24 mouse cellular contexts compared by ENCODE assay signal in the genomic region with DNA sequence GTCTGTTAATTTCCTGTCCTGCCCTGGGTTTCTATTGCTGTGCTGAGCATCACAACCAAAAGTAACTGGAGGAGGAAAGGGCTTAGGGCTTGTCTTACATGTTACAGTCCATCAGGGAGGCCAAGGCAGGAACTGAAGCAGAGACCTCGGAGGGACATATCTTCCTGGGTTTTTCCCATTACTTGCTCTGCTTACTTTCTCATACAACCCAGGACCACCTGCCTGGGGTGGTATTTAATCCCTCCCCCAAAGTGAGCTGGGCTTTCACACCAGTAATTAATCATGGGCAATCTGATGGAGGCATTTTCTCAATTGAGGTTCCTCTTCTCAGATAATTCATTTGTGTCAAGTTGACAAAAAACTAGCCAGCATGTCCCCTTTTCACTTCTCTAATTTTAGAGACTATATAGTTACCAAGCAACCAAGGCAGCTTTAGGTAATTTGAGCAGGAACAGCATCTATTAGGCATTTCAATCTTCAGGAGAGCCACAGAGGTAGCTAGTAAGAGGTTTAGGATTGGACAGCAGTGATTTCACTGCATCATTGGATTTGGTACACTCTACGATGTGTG. TPM values are rescaled to one million over a fixed set of nuclear protein-coding genes. Genes with fewer than 3 reads are reported as not detected.
DNase-seq lines count a peak whose midpoint lies in the region; ATAC-seq and TF ChIP-seq lines count a peak whose summit lies in the region.
"Had no signal": no experiment of that assay in that cellular context is flagged by ENCODE, and none has a peak within 500 bp of the region (broad histone marks: within the 10 kb centered on the region; RNA-seq: fewer than 3 reads in every experiment).

No protein-coding gene starts in this region.

- TF ChIP-seq RAD21 in MEL (IDR thresholded peaks at IDR 0.05; ENCODE audit: low read depth, low read length): no peak

- no peak overlapping the region for H3K4me3 ChIP-seq in kidney, postnatal 0 days (replicated peaks; ENCODE audit: low read depth, low read length)
- no peak overlapping the region for H3K4me3 ChIP-seq in MEL (ENCODE audit: control insufficient read depth in 1 of 2, insufficient read depth in 1 of 2, low read depth in 2 of 2, low read length in 2 of 2)
- H3K4me3 ChIP-seq: embryonic facial prominence, embryonic 10.5 days; hindbrain, embryonic 15.5 days; layer of hippocampus, adult 2 months; limb, embryonic 10.5 days; liver, embryonic 13.5 days; lung, embryonic 15.5 days; neural tube, embryonic 15.5 days had no signal

- TF ChIP-seq EP300 in MEL (IDR thresholded peaks at IDR 0.05; ENCODE audit: low read depth in 1 of 2, low read length in 2 of 2): no peak

- peaks cover 82% of the 10 kb centered on the region for H3K79me2 ChIP-seq in MEL (ENCODE audit: control insufficient read depth, insufficient read depth, low read length, poor library complexity)

- H3K9me3 ChIP-seq in kidney, postnatal 0 days (replicated peaks; ENCODE audit: low read length): no peaks in the 10 kb centered on the region
- no peaks in the 10 kb centered on the region for H3K9me3 ChIP-seq in MEL (replicated peaks; ENCODE audit: insufficient read depth, low read length)
- H3K9me3 ChIP-seq: embryonic facial prominence, embryonic 10.5 days; hindbrain, embryonic 15.5 days; limb, embryonic 10.5 days; liver, embryonic 13.5 days; lung, embryonic 15.5 days; neural tube, embryonic 15.5 days had no signal

- no peak overlapping the region for H3K4me2 ChIP-seq in kidney, postnatal 0 days (ENCODE audit: low read length)
- H3K4me2 ChIP-seq: heart, embryonic 11.5 days; hindbrain, embryonic 15.5 days; liver, embryonic 13.5 days; lung, embryonic 15.5 days; neural tube, embryonic 15.5 days had no signal

- H3K4me1 ChIP-seq in kidney, postnatal 0 days (replicated peaks; ENCODE audit: insufficient read depth, low read length): peaks cover 7% of the 10 kb centered on the region; the same call in 1 of the 2 replicates
- peaks cover 7 to 8% of the 10 kb centered on the region in 2 experiments; a peak in 3 of 4 replicates for H3K4me1 ChIP-seq in MEL (ENCODE audit: control insufficient read depth in 1 of 2, insufficient read depth in 2 of 2, low read length in 2 of 2)

- DNase-seq in frontal cortex, postnatal 14 days (ENCODE audit: low spot score in 2 of 2): no peak
- DNase-seq in kidney, postnatal 0 days (ENCODE audit: low spot score): peak; percentile 55
- no peak for DNase-seq in kidney, adult 9 months
- peak; percentile 64 for DNase-seq in MEL (ENCODE audit: low read depth, low spot score)
- no peak for DNase-seq in B cell, adult 2 months
- no peak for DNase-seq in right cerebral cortex, postnatal 25 days
- DNase-seq: cerebellum, adult 9-10 months; gastrocnemius, postnatal 10 days; heart, postnatal 10 days; kidney, adult 11 months; kidney, postnatal 14 days; liver, embryonic 13.5 days; lung, postnatal 4 days; midbrain, embryonic 14.5 days; thymus, postnatal 36 days had no signal

- TF ChIP-seq CTCF in kidney, postnatal 0 days (IDR thresholded peaks at IDR 0.05; ENCODE audit: low read depth): no peak
- TF ChIP-seq CTCF in MEL (IDR thresholded peaks at IDR 0.05 in 2 of 3, conservative IDR thresholded peaks at IDR 0.05 in 1 of 3; ENCODE audit: control insufficient read depth in 1 of 3, insufficient read depth in 1 of 3, low read depth in 2 of 3, low read length in 3 of 3, poor library complexity in 1 of 3, severe bottlenecking in 1 of 3): no peak

- ATAC-seq in frontal cortex, adult (ENCODE audit: low TSS enrichment): 0 out of 2 replicates have a peak, but pooled peaks have one; percentile 38
- no peak for ATAC-seq in kidney, postnatal 0 days (replicated peaks; ENCODE audit: low FRiP score, low read depth)
- peak; percentile 74 for ATAC-seq in megakaryocyte, adult 5-6 weeks (ENCODE audit: poor library complexity, severe bottlenecking)

- no peaks in the 10 kb centered on the region for H3K36me3 ChIP-seq in kidney, postnatal 0 days (ENCODE audit: insufficient read depth, low read length)
- H3K36me3 ChIP-seq in MEL (ENCODE audit: control insufficient read depth in 1 of 2, insufficient read depth in 2 of 2, low read length in 2 of 2): peaks cover 0 to 26% of the 10 kb centered on the region in 2 experiments
- H3K36me3 ChIP-seq: hindbrain, embryonic 15.5 days; limb, embryonic 10.5 days; liver, embryonic 13.5 days; lung, embryonic 15.5 days; neural tube, embryonic 15.5 days had no signal

- TF ChIP-seq POLR2A in MEL (IDR thresholded peaks at IDR 0.05; ENCODE audit: control insufficient read depth in 1 of 2, insufficient read depth in 1 of 2, low read depth in 1 of 2, low read length in 2 of 2, poor library complexity in 1 of 2): no peak

- H3K9ac ChIP-seq in kidney, postnatal 0 days (ENCODE audit: low read depth, low read length): no peak overlapping the region
- no peak overlapping the region for H3K9ac ChIP-seq in MEL (ENCODE audit: control insufficient read depth, low read depth, low read length, poor library complexity, severe bottlenecking)
- H3K9ac ChIP-seq: hindbrain, embryonic 15.5 days; liver, embryonic 13.5 days; lung, embryonic 15.5 days; neural tube, embryonic 15.5 days had no signal

- no peak overlapping the region for H3K27ac ChIP-seq in kidney, postnatal 0 days
- H3K27ac ChIP-seq in MEL (ENCODE audit: control insufficient read depth, low read depth, low read length): no peak overlapping the region
- H3K27ac ChIP-seq: embryonic facial prominence, embryonic 10.5 days; hindbrain, embryonic 15.5 days; layer of hippocampus, adult 2 months; limb, embryonic 10.5 days; liver, embryonic 13.5 days; lung, embryonic 15.5 days; neural tube, embryonic 15.5 days had no signal

- H3K27me3 ChIP-seq in kidney, postnatal 0 days (ENCODE audit: insufficient read depth, low read length): no peaks in the 10 kb centered on the region
- H3K27me3 ChIP-seq in MEL (ENCODE audit: control insufficient read depth in 1 of 2, insufficient read depth in 2 of 2, low read length in 2 of 2): no peaks in the 10 kb centered on the region
- H3K27me3 ChIP-seq: hindbrain, embryonic 15.5 days; liver, embryonic 13.5 days; lung, embryonic 15.5 days; neural tube, embryonic 15.5 days had no signal

- 48% methylated on average over 2 of the region's 2 CpGs for WGBS in kidney, postnatal 0 days

TF ChIP-seq in MEL, 35 proteins besides CTCF, POLR2A, EP300 and RAD21:
- TF ChIP-seq MAFK (IDR thresholded peaks at IDR 0.05; ENCODE audit: borderline replicate concordance, low read depth, low read length) (peak; percentile 54; the same call in 1 of the 2 replicates), KAT2A (conservative IDR thresholded peaks at IDR 0.05; ENCODE audit: low read depth, low read length) (no peak), TAL1 (IDR thresholded peaks at IDR 0.05; ENCODE audit: low read length) (no peak), MYB (IDR thresholded peaks at IDR 0.05; ENCODE audit: low read depth, low read length) (no peak), ZKSCAN1 (IDR thresholded peaks at IDR 0.05; ENCODE audit: low read depth, low read length) (no peak), CHD1 (IDR thresholded peaks at IDR 0.05; ENCODE audit: low read depth, low read length) (no peak), USF2 (IDR thresholded peaks at IDR 0.05; ENCODE audit: borderline replicate concordance in 1 of 2, insufficient read depth in 1 of 2, low read depth in 1 of 2, low read length in 2 of 2) (no peak), POLR2AphosphoS5 (IDR thresholded peaks at IDR 0.05; ENCODE audit: borderline replicate concordance, low read depth, low read length) (no peak), GABPA (IDR thresholded peaks at IDR 0.05; ENCODE audit: low read depth, low read length) (no peak), MYC (IDR thresholded peaks at IDR 0.05; ENCODE audit: low read depth, low read length) (no peak), GATA1 (IDR thresholded peaks at IDR 0.05; ENCODE audit: low read depth, low read length) (0 out of 2 replicates have a peak, but pooled peaks have one; percentile 9), MEF2A (IDR thresholded peaks at IDR 0.05; ENCODE audit: extremely low read depth, insufficient replicate concordance, low read depth, low read length, poor library complexity, severe bottlenecking) (no peak)
TF ChIP-seq in MEL: peak in this region for 2.

RNA-seq across cellular contexts. Expression of a gene that starts 15.7 kb away (rescaled TPM):
- 277 and 296 TPM in 2 replicates for polyA plus RNA-seq in kidney, postnatal 0 days (2015; fragmentation: Nextera tagmentation; extraction: Ambion mirVana)
- 80.6 and 105 TPM in 2 replicates for total RNA-seq in MEL (2012; rRNA removed)
- 100 to 1,000 TPM; 212 to 571 TPM for polyA plus RNA-seq in MEL (2012; ENCODE audit: insufficient read depth in 1 of 2, insufficient read length in 2 of 2, low read depth in 1 of 2, low replicate concordance in 2 of 2, missing spikeins in 1 of 2)
- total RNA-seq in megakaryocyte, adult 5-6 weeks (2015): 344 and 363 TPM in 2 replicates
- 135 and 144 TPM in 2 replicates for total RNA-seq in megakaryocyte, adult 5-6 weeks (2017)

RNA-seq across cellular contexts. Expression of a gene that starts 28.9 kb away (rescaled TPM):
- polyA plus RNA-seq in kidney, postnatal 0 days (2015; fragmentation: Nextera tagmentation; extraction: Ambion mirVana): 427 and 432 TPM in 2 replicates
- total RNA-seq in MEL (2012; rRNA removed): 187 and 212 TPM in 2 replicates
- 1,000 to 10,000 TPM in 1 of 2 experiments, 100 to 1,000 TPM in 1; 298 to 1,026 TPM for polyA plus RNA-seq in MEL (2012; ENCODE audit: insufficient read depth in 1 of 2, insufficient read length in 2 of 2, low read depth in 1 of 2, low replicate concordance in 2 of 2, missing spikeins in 1 of 2)
- total RNA-seq in megakaryocyte, adult 5-6 weeks (2015): 153 and 157 TPM in 2 replicates
- total RNA-seq in megakaryocyte, adult 5-6 weeks (2017): 126 and 127 TPM in 2 replicates

RNA-seq across cellular contexts. Expression of a gene that starts 33.3 kb away (rescaled TPM):
- 215 and 232 TPM in 2 replicates for polyA plus RNA-seq in kidney, postnatal 0 days (2015; fragmentation: Nextera tagmentation; extraction: Ambion mirVana)
- total RNA-seq in MEL (2012; rRNA removed): 21.1 and 26.6 TPM in 2 replicates
- 10 to 100 TPM in 1 of 2 experiments, not detected in 1; 35.7 TPM for polyA plus RNA-seq in MEL (2012; ENCODE audit: insufficient read depth in 1 of 2, insufficient read length in 2 of 2, low read depth in 1 of 2, low replicate concordance in 2 of 2, missing spikeins in 1 of 2)
- total RNA-seq in megakaryocyte, adult 5-6 weeks (2015): 131 and 141 TPM in 2 replicates
- total RNA-seq in megakaryocyte, adult 5-6 weeks (2017): 98.7 and 122 TPM in 2 replicates

Comparison
In these comparisons a context has a peak if more than half of its experiments do, and no peak if none do; other contexts are left out.
1. DNase-seq: peak in kidney, postnatal 0 days (single experiment) and MEL (single experiment); none in frontal cortex, postnatal 14 days (0 of 2), kidney, adult 9 months (single experiment), B cell, adult 2 months (0 of 2) and right cerebral cortex, postnatal 25 days (single experiment).